Mouse (Mus musculus): Measurements from ENCODE around the gene Ajm1. TPM values are rescaled to one million over a fixed set of nuclear protein-coding genes. Genes with fewer than 3 reads are reported as not detected.
A peak's percentile ranks its signal among the peaks of the same experiment; 100 is the strongest.

The Ajm1 gene
- polyA plus RNA-seq, 1 experiment from 2014 or later, result 0.46 TPM

GRCm38 (mm10) chr2:25575432-25576027 is 6.0 kb downstream of the Ajm1 start:
- Histone ChIP-seq H3K9me3 (ENCODE audit: control insufficient read depth, low read length) (no peaks in the 10 kb centered on the region), H3K4me3 (ENCODE audit: low read depth, low read length) (peak overlapping the region; percentile 60), H3K27ac (ENCODE audit: low read depth, low read length) (peak overlapping the region; percentile 45; the same call in 1 of the 2 replicates), H3K4me2 (ENCODE audit: low read depth) (peak overlapping the region; percentile 64), H3K36me3 (ENCODE audit: control insufficient read depth, insufficient read depth, low read length) (no peaks in the 10 kb centered on the region; the same call in 1 of the 2 replicates), H3K27me3 (ENCODE audit: control insufficient read depth, insufficient read depth, low read length) (peaks cover 50% of the 10 kb centered on the region), H3K4me1 (ENCODE audit: control insufficient read depth, insufficient read depth, low read length) (peaks cover 28% of the 10 kb centered on the region), H3K9ac (ENCODE audit: low read length) (peak overlapping the region; percentile 63)
- peak; percentile 5; the same call in 1 of the 2 replicates for ATAC-seq (ENCODE audit: insufficient read depth, low FRiP score, low TSS enrichment)
- 17% methylated on average over 21 of the region's 21 CpGs for whole genome bisulfite sequencing
- DNase-seq (ENCODE audit: low spot score), result peak; percentile 56

GRCm38 (mm10) chr2:25574579-25575431 is 6.8 kb downstream of the Ajm1 start, which contains the start of the genes Mamdc4 and Phpt1:
Gene Mamdc4, minus strand, starts transcription at chr2:25574845.
Gene Phpt1, minus strand, starts transcription at chr2:25575224.
- ATAC-seq (ENCODE audit: insufficient read depth, low FRiP score, low TSS enrichment), result peak; percentile 97
- under 1% methylated on average over 43 of the region's 45 CpGs for WGBS
- Histone ChIP-seq H3K27me3 (ENCODE audit: control insufficient read depth, insufficient read depth, low read length) (peaks cover 43% of the 10 kb centered on the region), H3K9me3 (ENCODE audit: control insufficient read depth, low read length) (no peaks in the 10 kb centered on the region), H3K27ac (ENCODE audit: low read depth, low read length) (peak within 1 kb of the TSS; percentile 73), H3K4me2 (ENCODE audit: low read depth) (peak within 1 kb of the TSS; percentile 87), H3K9ac (ENCODE audit: low read length) (peak within 1 kb of the TSS; percentile 63), H3K4me1 (ENCODE audit: control insufficient read depth, insufficient read depth, low read length) (peaks cover 26% of the 10 kb centered on the region), H3K4me3 (ENCODE audit: low read depth, low read length) (peak within 1 kb of the TSS; percentile 60), H3K36me3 (ENCODE audit: control insufficient read depth, insufficient read depth, low read length) (no peaks in the 10 kb centered on the region; the same call in 1 of the 2 replicates)
- peak; percentile 97 for DNase-seq (ENCODE audit: low spot score)

GRCm38 (mm10) chr2:25574136-25574535 is 7.4 kb downstream of the Ajm1 start:
- DNase-seq (ENCODE audit: low spot score), result no peak
- H3K4me3 ChIP-seq (ENCODE audit: low read depth, low read length), result peak overlapping the region; percentile 60
- no peak for ATAC-seq (ENCODE audit: insufficient read depth, low FRiP score, low TSS enrichment)
- H3K4me2 ChIP-seq (ENCODE audit: low read depth), result peak overlapping the region; percentile 87
- H3K27ac ChIP-seq (ENCODE audit: low read depth, low read length), result peak overlapping the region; percentile 73
- H3K4me1 ChIP-seq (ENCODE audit: control insufficient read depth, insufficient read depth, low read length), result peaks cover 21% of the 10 kb centered on the region
- no peaks in the 10 kb centered on the region for H3K9me3 ChIP-seq (ENCODE audit: control insufficient read depth, low read length)
- peak overlapping the region; percentile 63 for H3K9ac ChIP-seq (ENCODE audit: low read length)
- H3K36me3 ChIP-seq (ENCODE audit: control insufficient read depth, insufficient read depth, low read length), result no peaks in the 10 kb centered on the region; the same call in 1 of the 2 replicates
- H3K27me3 ChIP-seq (ENCODE audit: control insufficient read depth, insufficient read depth, low read length), result peaks cover 36% of the 10 kb centered on the region
- WGBS, result 20% methylated on average over 11 of the region's 11 CpGs

GRCm38 (mm10) chr2:25573068-25573467 is 8.5 kb downstream of the Ajm1 start:
- Histone ChIP-seq H3K4me3 (ENCODE audit: low read depth, low read length) (no peak overlapping the region), H3K4me2 (ENCODE audit: low read depth) (no peak overlapping the region)
- no peak for ATAC-seq (ENCODE audit: insufficient read depth, low FRiP score, low TSS enrichment)

GRCm38 (mm10) chr2:25571221-25571620 is 10.3 kb downstream of the Ajm1 start:
- H3K27ac ChIP-seq (ENCODE audit: low read depth, low read length), result no peak overlapping the region
- H3K9me3 ChIP-seq (ENCODE audit: control insufficient read depth, low read length), result no peaks in the 10 kb centered on the region
- H3K36me3 ChIP-seq (ENCODE audit: control insufficient read depth, insufficient read depth, low read length), result no peaks in the 10 kb centered on the region; the same call in 1 of the 2 replicates
- H3K9ac ChIP-seq (ENCODE audit: low read length), result no peak overlapping the region
- 92% methylated on average over 4 of the region's 4 CpGs for WGBS
- ATAC-seq (ENCODE audit: insufficient read depth, low FRiP score, low TSS enrichment) (no peak), DNase-seq (ENCODE audit: low spot score) (no peak)
- no peak overlapping the region for H3K4me3 ChIP-seq (ENCODE audit: low read depth, low read length)
- H3K27me3 ChIP-seq (ENCODE audit: control insufficient read depth, insufficient read depth, low read length), result peaks cover 7% of the 10 kb centered on the region
- peaks cover 11% of the 10 kb centered on the region for H3K4me1 ChIP-seq (ENCODE audit: control insufficient read depth, insufficient read depth, low read length)
- no peak overlapping the region for H3K4me2 ChIP-seq (ENCODE audit: low read depth)

More at GRCm38 (mm10) chr2:25573068-25573467, 8.5 kb downstream of the Ajm1 start:
- H3K36me3 ChIP-seq (ENCODE audit: control insufficient read depth, insufficient read depth, low read length), result no peaks in the 10 kb centered on the region; the same call in 1 of the 2 replicates
- no peak for DNase-seq (ENCODE audit: low spot score)
- WGBS, result 85% methylated on average over 2 of the region's 2 CpGs
- no peaks in the 10 kb centered on the region for H3K9me3 ChIP-seq (ENCODE audit: control insufficient read depth, low read length)
- H3K27me3 ChIP-seq (ENCODE audit: control insufficient read depth, insufficient read depth, low read length), result peaks cover 25% of the 10 kb centered on the region
- no peak overlapping the region for H3K27ac ChIP-seq (ENCODE audit: low read depth, low read length)
- no peak overlapping the region for H3K9ac ChIP-seq (ENCODE audit: low read length)
- H3K4me1 ChIP-seq (ENCODE audit: control insufficient read depth, insufficient read depth, low read length), result peaks cover 16% of the 10 kb centered on the region

GRCm38 (mm10) chr2:25569323-25569722 is 12.2 kb downstream of the Ajm1 start:
- WGBS, result 91% methylated on average over 3 of the region's 3 CpGs
- H3K4me2 ChIP-seq (ENCODE audit: low read depth), result no peak overlapping the region
- peaks cover 6% of the 10 kb centered on the region for H3K4me1 ChIP-seq (ENCODE audit: control insufficient read depth, insufficient read depth, low read length)
- H3K4me3 ChIP-seq (ENCODE audit: low read depth, low read length), result no peak overlapping the region
- no peak overlapping the region for H3K9ac ChIP-seq (ENCODE audit: low read length)
- H3K9me3 ChIP-seq (ENCODE audit: control insufficient read depth, low read length), result no peaks in the 10 kb centered on the region
- ATAC-seq (ENCODE audit: insufficient read depth, low FRiP score, low TSS enrichment) (no peak), DNase-seq (ENCODE audit: low spot score) (no peak)
- no peak overlapping the region for H3K27ac ChIP-seq (ENCODE audit: low read depth, low read length)
- peaks cover 2% of the 10 kb centered on the region; the same call in 1 of the 2 replicates for H3K36me3 ChIP-seq (ENCODE audit: control insufficient read depth, insufficient read depth, low read length)
- no peaks in the 10 kb centered on the region for H3K27me3 ChIP-seq (ENCODE audit: control insufficient read depth, insufficient read depth, low read length)

- peaks cover 7% of the 10 kb centered on the region for H3K36me3 ChIP-seq (ENCODE audit: control insufficient read depth, insufficient read depth, low read length)
- H3K4me1 ChIP-seq (ENCODE audit: control insufficient read depth, insufficient read depth, low read length), result no peaks in the 10 kb centered on the region; the same call in 1 of the 2 replicates
- 91% methylated on average over 6 of the region's 6 CpGs for WGBS
- H3K4me3 ChIP-seq (ENCODE audit: low read depth, low read length), result no peak overlapping the region
- DNase-seq (ENCODE audit: low spot score) (no peak), ATAC-seq (ENCODE audit: insufficient read depth, low FRiP score, low TSS enrichment) (no peak)
- H3K9me3 ChIP-seq (ENCODE audit: control insufficient read depth, low read length), result no peaks in the 10 kb centered on the region
- H3K27me3 ChIP-seq (ENCODE audit: control insufficient read depth, insufficient read depth, low read length), result no peaks in the 10 kb centered on the region
- no peak overlapping the region for H3K9ac ChIP-seq (ENCODE audit: low read length)
- H3K27ac ChIP-seq (ENCODE audit: low read depth, low read length), result no peak overlapping the region
- no peak overlapping the region for H3K4me2 ChIP-seq (ENCODE audit: low read depth)
Observed at GRCm38 (mm10) chr2:25568473-25569019, 13.0 kb downstream of the Ajm1 start.

GRCm38 (mm10) chr2:25566558-25566957 is 15.0 kb downstream of the Ajm1 start:
- Histone ChIP-seq H3K4me2 (ENCODE audit: low read depth) (no peak overlapping the region), H3K9me3 (ENCODE audit: control insufficient read depth, low read length) (no peaks in the 10 kb centered on the region), H3K27ac (ENCODE audit: low read depth, low read length) (no peak overlapping the region), H3K4me1 (ENCODE audit: control insufficient read depth, insufficient read depth, low read length) (no peaks in the 10 kb centered on the region), H3K4me3 (ENCODE audit: low read depth, low read length) (no peak overlapping the region), H3K27me3 (ENCODE audit: control insufficient read depth, insufficient read depth, low read length) (no peaks in the 10 kb centered on the region), H3K9ac (ENCODE audit: low read length) (no peak overlapping the region), H3K36me3 (ENCODE audit: control insufficient read depth, insufficient read depth, low read length) (peaks cover 19% of the 10 kb centered on the region)
- 86% methylated on average over 6 of the region's 6 CpGs for WGBS
- ATAC-seq (ENCODE audit: insufficient read depth, low FRiP score, low TSS enrichment) (no peak), DNase-seq (ENCODE audit: low spot score) (no peak)
